Mouse (Mus musculus) MEL (cell line): ENCODE results near the gene Gng12.

ENCODE experiments used
- CTCF ChIP-seq, 3 experiments: IDR thresholded peaks in 2 of 3; conservative IDR thresholded peaks in 1 of 3; 2 replicates each; pipeline ENCODE4 v1.5.1; 2011 to 2012; ENCODE audit warnings: low read length in 3 of 3, low read depth in 2 of 3, mild to moderate bottlenecking in 2 of 3, improper control_type of control experiment in 1 of 3, inconsistent platforms in 1 of 3, mixed read lengths in 1 of 3, moderate library complexity in 1 of 3; ENCODE audit not compliant: control insufficient read depth in 1 of 3, insufficient read depth in 1 of 3, poor library complexity in 1 of 3, severe bottlenecking in 1 of 3
- E2F4 ChIP-seq: IDR thresholded peaks from 2 replicates; pipeline ENCODE4 v1.6.1; 2011; ENCODE audit warnings: low read depth, low read length, improper control_type of control experiment, borderline replicate concordance
- ELF1 ChIP-seq: IDR thresholded peaks from 2 replicates; pipeline ENCODE4 v1.6.1; 2014; ENCODE audit warnings: low read depth, mild to moderate bottlenecking, inconsistent platforms, low read length, improper control_type of control experiment, moderate library complexity
- EP300 ChIP-seq, 2 experiments: IDR thresholded peaks; 2 replicates each; pipeline ENCODE4 v1.6.1; 2011; ENCODE audit warnings: improper control_type of control experiment in 2 of 2, low read length in 2 of 2, low read depth in 1 of 2, mild to moderate bottlenecking in 1 of 2
- GATA1 ChIP-seq: IDR thresholded peaks from 2 replicates; pipeline ENCODE4 v1.6.1; 2011; ENCODE audit warnings: low read depth, low read length, improper control_type of control experiment
- NELFE ChIP-seq: IDR thresholded peaks from 2 replicates; pipeline ENCODE4 v1.6.1; 2011; ENCODE audit warnings: low read depth, low read length, improper control_type of control experiment
- POLR2A ChIP-seq, 2 experiments: IDR thresholded peaks; 2 replicates each; pipeline ENCODE4 v1.6.1; 2011 to 2012; ENCODE audit warnings: low read length in 2 of 2, mild to moderate bottlenecking in 2 of 2, control low read depth in 1 of 2, improper control_type of control experiment in 1 of 2, low read depth in 1 of 2, moderate library complexity in 1 of 2; ENCODE audit not compliant: control insufficient read depth in 1 of 2, insufficient read depth in 1 of 2, poor library complexity in 1 of 2
- SMC3 ChIP-seq: IDR thresholded peaks from 2 replicates; pipeline ENCODE4 v1.6.1; 2011; ENCODE audit warnings: low read depth, low read length, improper control_type of control experiment
- ZC3H11A ChIP-seq: IDR thresholded peaks from 2 replicates; pipeline ENCODE4 v1.6.1; 2012; ENCODE audit warnings: low read depth, mild to moderate bottlenecking, inconsistent platforms, low read length, improper control_type of control experiment

GRCm38 (mm10) chr6:66972300-66972699, 76.1 kb downstream of the Gng12 start:
- no peak for TF ChIP-seq ELF1
- TF ChIP-seq NELFE = no peak
- no peak for TF ChIP-seq POLR2A (IDR thresholded peaks at IDR 0.05; ENCODE audit: control insufficient read depth in 1 of 2, insufficient read depth in 1 of 2, low read depth in 1 of 2, low read length in 2 of 2, poor library complexity in 1 of 2)
- no peak for TF ChIP-seq EP300 (IDR thresholded peaks at IDR 0.05; ENCODE audit: low read depth in 1 of 2, low read length in 2 of 2)
- no peak for TF ChIP-seq ZC3H11A
- TF ChIP-seq SMC3 = no peak
- no peak for TF ChIP-seq CTCF (IDR thresholded peaks at IDR 0.05 in 2 of 3, conservative IDR thresholded peaks at IDR 0.05 in 1 of 3; ENCODE audit: control insufficient read depth in 1 of 3, insufficient read depth in 1 of 3, low read depth in 2 of 3, low read length in 3 of 3, poor library complexity in 1 of 3, severe bottlenecking in 1 of 3)
- no peak for TF ChIP-seq E2F4
- TF ChIP-seq GATA1 = no peak
